Mouse (Mus musculus): ENCODE measurements around the gene Oaz3.

GRCm38 (mm10) chr3:94478591-94479169 is 35.0 kb upstream of the Oaz3 start:
- TF ChIP-seq MYOD1 (IDR thresholded peaks at IDR 0.05; ENCODE audit: control insufficient read depth in 1 of 3, insufficient read length in 2 of 3, low read depth in 2 of 3) (no peak), POLR2A (IDR thresholded peaks at IDR 0.05; ENCODE audit: insufficient read length, low read depth) (no peak), TCF12 (IDR thresholded peaks at IDR 0.05; ENCODE audit: insufficient read depth, poor library complexity, severe bottlenecking) (no peak), POLR2AphosphoS2 (IDR thresholded peaks at IDR 0.05; ENCODE audit: insufficient read length, low read depth) (no peak), E2F4 (IDR thresholded peaks at IDR 0.05; ENCODE audit: insufficient read depth) (no peak), CEBPB (IDR thresholded peaks at IDR 0.05; ENCODE audit: insufficient read depth, poor library complexity, severe bottlenecking) (no peak), TCF3 (IDR thresholded peaks at IDR 0.05; ENCODE audit: insufficient read length, low read depth) (no peak), USF1 (IDR thresholded peaks at IDR 0.05; ENCODE audit: low read depth) (no peak)

All from myocyte (in vitro differentiated cells).